Mouse (Mus musculus): Measurements from ENCODE around the gene Dok1. TPM values are rescaled to one million over a fixed set of nuclear protein-coding genes. Genes with fewer than 3 reads are reported as not detected.
A peak's percentile ranks its signal among the peaks of the same experiment; 100 is the strongest.

Dok1 gene
- polyA plus RNA-seq (2016; fragmentation: Nextera tagmentation; extraction: Ambion mirVana) = 8.8 and 9.9 TPM in 2 replicates

DNA sequence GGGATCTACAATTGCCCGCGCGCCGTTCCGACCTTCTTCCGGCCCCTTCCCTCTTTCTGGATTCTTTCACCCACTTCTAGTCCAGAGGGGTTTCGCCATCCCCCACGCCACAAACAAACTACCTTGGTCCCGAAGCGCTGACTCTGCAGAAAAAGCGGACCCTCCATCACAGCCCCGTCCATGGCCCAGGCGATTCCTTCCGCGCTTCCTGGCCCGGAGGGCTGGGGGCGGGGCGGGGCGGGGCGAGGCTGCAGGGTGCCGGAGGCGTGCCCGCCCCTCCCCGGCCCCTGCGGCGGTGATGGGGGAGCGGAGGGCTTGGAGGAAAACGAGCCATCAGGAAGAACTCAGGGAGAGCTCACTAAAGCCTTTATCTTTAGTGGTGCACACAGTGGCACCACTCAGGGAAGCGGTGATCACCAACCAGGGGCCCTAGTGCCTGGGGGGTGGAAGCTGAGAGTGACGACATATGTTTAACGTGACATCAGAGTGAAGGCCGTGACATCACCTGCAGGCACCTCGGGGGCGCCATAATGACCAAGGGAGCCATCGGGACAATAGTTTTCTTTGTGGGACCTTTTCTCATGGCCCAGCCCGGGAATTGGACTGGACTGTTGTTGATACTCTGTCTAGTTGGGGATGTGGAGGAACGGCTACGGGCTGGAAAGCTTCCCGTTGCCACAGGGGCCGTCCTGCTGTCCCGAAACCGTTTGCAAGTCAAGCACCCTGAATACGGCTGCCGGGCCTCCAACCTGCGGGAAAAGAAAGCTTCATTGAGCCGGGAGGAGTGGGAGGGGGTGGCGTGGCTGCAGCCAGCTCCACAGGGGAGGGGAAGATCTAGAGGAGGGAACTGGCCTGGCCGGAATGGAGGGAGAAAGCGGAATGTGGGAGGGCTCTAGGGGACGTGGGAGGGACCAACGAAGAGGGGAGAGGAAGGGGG lies at the start of gene Dok1, which contains the start of gene Loxl3:
TSS of gene Dok1 (minus strand) at position 223 of the 937 bp plus-strand sequence.
TSS of gene Loxl3 (plus strand) at position 925 of the 937 bp plus-strand sequence.
- peaks cover 56% of the 10 kb centered on the region for H3K4me1 ChIP-seq
- WGBS = under 1% methylated on average over 51 of the region's 51 CpGs
- peak within 1 kb of the TSS; percentile 84 for H3K27ac ChIP-seq (replicated peaks)
- H3K4me3 ChIP-seq = peak within 1 kb of the TSS; percentile 60
- H3K27me3 ChIP-seq (ENCODE audit: low read depth, poor library complexity, severe bottlenecking) = peaks cover 92% of the 10 kb centered on the region
- 0 out of 2 replicates have a peak, but pooled peaks cover 5% of the 10 kb centered on the region for H3K36me3 ChIP-seq
- peak; percentile 79 for DNase-seq (ENCODE audit: low spot score)
- H3K9me3 ChIP-seq (replicated peaks) = no peaks in the 10 kb centered on the region

DNA sequence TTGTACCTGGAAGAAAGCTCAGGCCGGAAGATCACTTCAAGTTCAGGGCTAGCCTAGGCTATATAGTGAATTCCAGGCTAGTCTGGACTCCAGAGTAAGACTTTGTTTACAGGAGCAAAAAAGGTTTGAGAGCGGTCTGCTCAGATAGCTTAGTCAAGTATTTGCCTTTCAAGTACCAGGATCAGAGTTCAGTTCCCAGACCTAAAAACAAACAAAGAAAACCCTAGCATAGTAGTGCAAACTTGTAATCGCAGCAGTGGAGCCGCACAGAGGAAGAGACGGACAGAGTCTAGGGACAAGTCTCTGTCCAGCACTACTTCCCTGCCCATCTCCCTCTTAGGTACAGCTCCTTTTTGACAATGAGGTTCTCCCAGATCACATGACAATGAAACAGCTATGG lies 46.9 kb upstream of the Dok1 start:
- no peaks in the 10 kb centered on the region for H3K9me3 ChIP-seq (replicated peaks)
- WGBS = 93% methylated on average over 5 of the region's 5 CpGs
- no peak overlapping the region for H3K27ac ChIP-seq (replicated peaks)
- peaks cover 27% of the 10 kb centered on the region for H3K36me3 ChIP-seq
- DNase-seq (ENCODE audit: low spot score) = no peak
- H3K4me3 ChIP-seq = no peak overlapping the region
- peaks cover 75% of the 10 kb centered on the region for H3K27me3 ChIP-seq (ENCODE audit: low read depth, poor library complexity, severe bottlenecking)
- peaks cover 41% of the 10 kb centered on the region for H3K4me1 ChIP-seq

DNA sequence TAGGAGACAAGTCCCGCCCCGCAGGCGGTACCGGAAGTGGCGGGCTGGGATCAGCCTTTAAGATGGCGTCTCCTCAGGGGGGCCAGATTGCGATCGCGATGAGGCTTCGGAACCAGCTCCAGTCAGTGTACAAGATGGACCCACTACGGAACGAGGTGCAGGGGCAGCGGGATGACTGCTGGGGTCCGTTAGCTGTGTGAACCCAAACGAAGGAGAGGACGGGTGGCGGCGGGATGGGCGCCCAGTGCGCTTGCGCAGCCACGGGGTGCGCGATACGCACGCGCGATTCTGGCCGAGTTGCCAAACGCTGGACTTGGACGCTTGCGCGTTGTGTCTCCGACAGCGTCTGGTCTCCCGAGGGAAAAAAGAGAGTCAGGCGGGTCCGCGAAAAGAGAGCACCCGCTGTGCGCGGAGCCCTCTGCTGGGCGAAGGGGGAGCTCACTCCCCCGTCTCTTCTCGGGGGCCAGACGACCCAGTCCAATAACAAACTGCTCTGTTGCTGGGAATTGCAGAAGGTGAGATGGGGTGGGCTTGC lies 45.1 kb upstream of the Dok1 start:
- Histone ChIP-seq H3K27ac (replicated peaks) (peak overlapping the region; percentile 97), H3K36me3 (peaks cover 27% of the 10 kb centered on the region), H3K9me3 (replicated peaks) (no peaks in the 10 kb centered on the region), H3K27me3 (ENCODE audit: low read depth, poor library complexity, severe bottlenecking) (peaks cover 75% of the 10 kb centered on the region), H3K4me3 (peak overlapping the region; percentile 84), H3K4me1 (peaks cover 28% of the 10 kb centered on the region)
- peak; percentile 99 for DNase-seq (ENCODE audit: low spot score)
- WGBS = under 1% methylated on average over 46 of the region's 46 CpGs

DNA sequence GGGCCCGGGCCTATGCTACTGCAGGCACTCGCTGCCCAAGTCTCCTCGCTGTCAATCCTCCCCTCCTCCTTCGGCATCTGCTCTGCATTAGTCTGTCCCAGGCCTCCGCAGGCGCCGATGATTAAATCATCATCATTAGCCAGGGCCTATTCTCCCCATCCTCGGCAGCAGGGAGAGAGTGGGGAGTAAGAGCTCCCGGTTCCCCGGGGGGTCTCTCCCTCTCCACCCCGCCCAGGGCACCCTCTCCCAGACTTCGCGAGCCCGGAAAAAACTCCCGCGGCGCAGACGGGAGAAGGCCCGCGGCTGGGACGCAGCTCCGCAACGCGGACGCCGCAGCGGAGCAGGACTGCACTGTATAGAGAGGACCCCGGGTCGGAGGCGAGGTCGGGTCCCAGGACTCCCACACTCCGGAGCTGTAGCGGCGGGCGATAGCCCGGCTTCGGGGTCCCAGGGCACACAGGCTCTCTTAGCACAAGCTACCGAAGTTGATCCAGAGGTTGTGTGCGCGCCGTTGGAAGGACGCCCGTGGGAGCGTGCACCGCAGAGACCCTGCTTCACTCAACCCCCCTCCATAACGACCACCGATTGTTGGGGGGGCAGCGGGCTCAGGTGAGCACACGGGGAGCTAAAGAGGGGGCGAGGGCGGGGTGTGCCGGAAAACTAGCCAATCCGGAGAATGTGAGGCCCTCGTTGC lies 44.5 kb upstream of the Dok1 start, which contains the start of gene Pcgf1:
TSS of gene Pcgf1 (plus strand) at position 240 of the 694 bp plus-strand sequence.
- Histone ChIP-seq H3K27me3 (ENCODE audit: low read depth, poor library complexity, severe bottlenecking) (peaks cover 75% of the 10 kb centered on the region), H3K4me3 (peak within 1 kb of the TSS; percentile 84), H3K27ac (replicated peaks) (peak within 1 kb of the TSS; percentile 97), H3K4me1 (peaks cover 24% of the 10 kb centered on the region), H3K36me3 (peaks cover 27% of the 10 kb centered on the region), H3K9me3 (replicated peaks) (no peaks in the 10 kb centered on the region)
- under 1% methylated on average over 54 of the region's 54 CpGs for WGBS
- no peak for DNase-seq (ENCODE audit: low spot score)

DNA sequence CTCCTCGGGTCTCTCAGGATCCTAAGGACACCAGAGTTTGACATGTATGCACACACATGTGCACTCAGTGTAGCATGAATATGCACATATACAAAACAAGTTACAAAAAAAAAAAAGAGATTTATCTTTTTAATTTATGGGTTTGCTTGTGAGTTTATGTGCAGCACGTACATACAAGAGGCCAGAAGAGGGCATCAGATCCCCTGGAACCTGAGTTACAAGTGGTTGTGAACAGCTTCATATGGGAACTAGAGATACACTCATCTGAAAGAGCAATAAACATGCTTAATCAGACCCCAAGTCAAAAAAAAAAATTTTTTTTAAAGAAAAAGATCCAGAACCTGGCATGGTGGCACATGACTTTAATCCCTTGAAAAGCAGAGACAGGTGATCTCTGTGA lies 41.7 kb upstream of the Dok1 start:
- H3K36me3 ChIP-seq = peaks cover 3% of the 10 kb centered on the region
- DNase-seq (ENCODE audit: low spot score) = no peak
- H3K4me1 ChIP-seq = peaks cover 42% of the 10 kb centered on the region
- H3K27ac ChIP-seq (replicated peaks) = no peak overlapping the region
- H3K9me3 ChIP-seq (replicated peaks) = no peaks in the 10 kb centered on the region
- no peak overlapping the region for H3K4me3 ChIP-seq
- peaks cover 77% of the 10 kb centered on the region for H3K27me3 ChIP-seq (ENCODE audit: low read depth, poor library complexity, severe bottlenecking)
- WGBS = 17% methylated on average over 2 of the region's 2 CpGs

DNA sequence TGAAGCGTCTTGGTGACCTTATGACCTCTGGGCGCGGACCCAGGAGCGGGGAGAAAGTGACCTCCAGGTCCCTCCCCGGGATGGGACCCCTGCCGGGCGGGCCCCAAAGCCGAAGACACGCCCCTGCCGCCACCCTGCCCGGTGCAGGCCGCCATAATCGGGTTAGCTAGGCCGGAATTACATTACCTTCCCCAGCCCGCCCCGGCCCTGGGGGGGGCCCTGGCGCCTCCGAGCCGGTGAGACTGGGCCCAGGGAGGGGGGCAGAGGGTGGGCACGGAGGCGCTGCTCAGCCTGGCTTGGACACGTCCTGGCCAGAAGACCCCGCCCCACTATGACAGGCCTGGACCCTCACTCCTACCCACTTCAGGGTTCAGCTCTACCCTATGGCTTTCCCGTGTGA lies 37.9 kb upstream of the Dok1 start:
- Histone ChIP-seq H3K4me3 (peak overlapping the region; percentile 41), H3K9me3 (replicated peaks) (no peaks in the 10 kb centered on the region), H3K27ac (replicated peaks) (no peak overlapping the region), H3K27me3 (ENCODE audit: low read depth, poor library complexity, severe bottlenecking) (peaks cover 100% of the 10 kb centered on the region), H3K4me1 (peaks cover 37% of the 10 kb centered on the region), H3K36me3 (no peaks in the 10 kb centered on the region)
- WGBS = 0% methylated on average over 20 of the region's 24 CpGs
- DNase-seq (ENCODE audit: low spot score) = peak; percentile 43

DNA sequence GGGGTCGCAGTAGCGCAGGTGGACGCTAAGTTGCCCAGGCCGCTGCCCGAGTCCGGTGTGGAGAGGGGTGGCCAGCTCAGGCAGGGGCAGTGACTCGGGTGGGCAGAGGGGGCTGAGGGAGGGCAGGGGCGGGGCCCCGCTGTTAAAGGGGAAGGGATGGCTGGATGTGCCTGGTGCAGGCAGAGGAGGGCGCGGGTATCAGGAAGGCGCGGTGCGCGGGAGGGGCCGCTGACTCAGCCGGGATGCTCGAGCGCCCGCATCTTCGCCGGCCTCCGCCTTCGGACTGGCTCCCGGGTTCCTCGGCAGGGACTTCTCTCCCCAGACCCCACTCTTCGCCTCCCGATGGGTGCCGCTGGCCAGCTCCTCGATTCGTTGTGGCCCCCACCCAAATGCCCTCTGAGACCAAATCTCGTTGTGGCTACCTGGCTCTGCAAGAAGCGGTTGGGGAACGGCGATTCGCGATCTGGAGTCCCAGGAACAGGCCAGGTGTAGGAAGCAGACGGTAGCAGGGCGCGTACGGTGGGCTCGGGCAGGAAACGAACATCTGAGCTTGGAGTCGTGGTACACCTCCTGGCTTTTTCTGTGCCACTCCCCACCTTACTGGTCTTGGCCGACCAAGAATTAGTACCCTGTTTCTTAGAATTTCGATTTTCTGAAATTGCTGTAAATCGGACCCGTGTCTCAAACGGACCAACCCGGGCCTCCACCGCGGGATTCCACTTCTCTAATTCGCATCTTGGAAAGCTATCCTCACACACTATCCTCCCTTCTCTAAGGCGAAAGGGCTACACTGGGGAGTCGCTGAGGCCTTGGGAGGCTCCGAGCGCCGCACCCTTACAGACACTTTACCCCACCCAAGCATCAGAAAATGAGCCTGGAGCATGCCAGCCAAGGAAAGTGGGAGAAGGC lies 37.3 kb upstream of the Dok1 start:
- peaks cover 37% of the 10 kb centered on the region for H3K4me1 ChIP-seq
- peak overlapping the region; percentile 41 for H3K4me3 ChIP-seq
- no peak overlapping the region for H3K27ac ChIP-seq (replicated peaks)
- H3K9me3 ChIP-seq (replicated peaks) = no peaks in the 10 kb centered on the region
- DNase-seq (ENCODE audit: low spot score) = peak; percentile 72
- peaks cover 100% of the 10 kb centered on the region for H3K27me3 ChIP-seq (ENCODE audit: low read depth, poor library complexity, severe bottlenecking)
- WGBS = under 1% methylated on average over 58 of the region's 58 CpGs
- no peaks in the 10 kb centered on the region for H3K36me3 ChIP-seq

DNA sequence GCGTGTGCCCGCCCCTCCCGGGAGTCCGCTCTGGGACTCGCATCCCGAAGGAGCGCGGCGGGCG lies 36.8 kb upstream of the Dok1 start, which contains the start of gene Tlx2:
TSS of gene Tlx2 (minus strand) at position 47 of the 64 bp plus-strand sequence.
- Histone ChIP-seq H3K27ac (replicated peaks) (no peak within 1 kb of the TSS), H3K27me3 (ENCODE audit: low read depth, poor library complexity, severe bottlenecking) (peaks cover 100% of the 10 kb centered on the region), H3K4me3 (peak within 1 kb of the TSS; percentile 41), H3K36me3 (no peaks in the 10 kb centered on the region), H3K4me1 (peaks cover 37% of the 10 kb centered on the region), H3K9me3 (replicated peaks) (no peaks in the 10 kb centered on the region)
- DNase-seq (ENCODE audit: low spot score) = no peak
- 0% methylated on average over 10 of the region's 10 CpGs for WGBS

DNA sequence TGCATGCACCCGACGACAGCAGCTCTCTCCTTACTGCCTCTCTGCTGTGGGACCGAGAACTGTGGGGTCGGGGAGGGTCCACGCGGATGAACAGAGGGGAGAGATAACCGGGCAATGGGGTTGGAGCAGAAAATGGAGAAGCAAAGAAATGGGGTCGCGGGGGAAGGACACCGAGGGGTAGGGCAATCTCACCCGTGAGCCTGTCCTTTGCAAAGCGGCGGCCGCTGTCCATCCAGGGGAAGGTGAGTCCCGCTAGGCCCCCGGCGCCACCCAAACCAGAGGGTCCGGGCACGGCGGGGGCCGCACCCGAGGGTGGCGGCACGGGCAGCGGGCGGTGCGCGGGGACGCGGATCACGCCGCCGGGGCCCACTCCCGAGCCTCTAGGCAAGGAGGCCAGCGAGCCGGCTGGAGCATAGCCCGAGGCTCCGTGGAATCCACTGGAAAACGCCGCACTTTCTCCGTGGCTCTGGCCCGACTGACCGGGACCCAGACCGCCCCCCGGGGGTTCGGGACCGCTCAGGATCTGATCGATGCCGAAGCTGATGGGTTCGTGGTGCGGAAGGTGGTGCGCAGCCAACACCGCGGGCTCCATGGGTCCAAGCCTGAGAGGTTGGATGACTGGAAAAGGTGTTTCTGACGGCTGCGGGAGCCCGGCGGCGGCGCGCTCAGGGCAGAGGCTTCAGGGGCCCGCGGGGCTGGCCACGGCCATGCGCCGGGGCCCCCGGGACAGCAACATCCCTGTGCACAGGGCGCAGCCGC lies 36.4 kb upstream of the Dok1 start:
- peak overlapping the region; percentile 41 for H3K4me3 ChIP-seq
- no peaks in the 10 kb centered on the region for H3K36me3 ChIP-seq
- peaks cover 38% of the 10 kb centered on the region for H3K4me1 ChIP-seq
- H3K27me3 ChIP-seq (ENCODE audit: low read depth, poor library complexity, severe bottlenecking) = peaks cover 100% of the 10 kb centered on the region
- peak; percentile 62 for DNase-seq (ENCODE audit: low spot score)
- H3K27ac ChIP-seq (replicated peaks) = no peak overlapping the region
- no peaks in the 10 kb centered on the region for H3K9me3 ChIP-seq (replicated peaks)
- WGBS = 1% methylated on average over 69 of the region's 69 CpGs

DNA sequence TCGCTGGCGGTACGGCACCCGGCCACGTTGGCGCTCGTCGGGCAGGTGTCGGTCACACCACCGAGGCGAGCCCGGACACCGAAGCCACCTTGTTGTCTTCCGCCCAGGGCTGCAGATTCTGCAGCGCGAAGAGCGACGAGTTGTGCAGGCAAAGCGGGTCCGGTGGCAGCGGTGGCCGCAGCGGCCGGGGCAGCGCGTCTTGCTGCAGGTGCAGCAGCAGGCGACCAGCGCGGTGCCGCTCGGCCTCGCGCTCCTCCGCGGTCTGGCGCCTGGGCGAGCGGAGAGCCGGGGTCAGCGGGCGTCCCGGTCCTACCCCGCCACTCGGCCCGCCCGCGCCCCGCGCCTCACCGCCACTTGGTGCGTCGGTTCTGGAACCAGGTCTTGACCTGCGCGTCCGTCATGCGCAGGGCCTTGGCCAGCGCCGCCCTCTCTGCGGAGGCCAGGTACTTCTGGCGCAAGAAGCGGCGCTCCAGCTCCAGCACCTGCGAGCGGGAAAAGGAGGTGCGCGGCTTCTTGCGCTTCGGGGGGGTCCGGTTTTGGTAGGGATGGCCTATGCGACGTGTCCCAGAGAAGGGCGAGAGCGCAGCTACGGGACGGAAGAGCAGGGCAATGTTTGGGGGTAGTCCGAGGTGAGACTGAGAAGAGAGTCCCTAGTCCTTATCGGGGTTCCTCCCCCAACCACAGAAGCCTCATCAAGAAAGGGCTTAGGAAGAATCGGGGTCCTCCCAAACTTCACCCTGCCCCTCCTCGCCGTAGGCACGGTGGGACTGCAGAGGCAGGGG lies 35.6 kb upstream of the Dok1 start:
- Histone ChIP-seq H3K9me3 (replicated peaks) (no peaks in the 10 kb centered on the region), H3K27me3 (ENCODE audit: low read depth, poor library complexity, severe bottlenecking) (peaks cover 100% of the 10 kb centered on the region), H3K4me1 (peaks cover 42% of the 10 kb centered on the region), H3K27ac (replicated peaks) (no peak overlapping the region), H3K4me3 (peak overlapping the region; percentile 41), H3K36me3 (no peaks in the 10 kb centered on the region)
- DNase-seq (ENCODE audit: low spot score) = peak; percentile 55
- WGBS = under 1% methylated on average over 81 of the region's 81 CpGs

DNA sequence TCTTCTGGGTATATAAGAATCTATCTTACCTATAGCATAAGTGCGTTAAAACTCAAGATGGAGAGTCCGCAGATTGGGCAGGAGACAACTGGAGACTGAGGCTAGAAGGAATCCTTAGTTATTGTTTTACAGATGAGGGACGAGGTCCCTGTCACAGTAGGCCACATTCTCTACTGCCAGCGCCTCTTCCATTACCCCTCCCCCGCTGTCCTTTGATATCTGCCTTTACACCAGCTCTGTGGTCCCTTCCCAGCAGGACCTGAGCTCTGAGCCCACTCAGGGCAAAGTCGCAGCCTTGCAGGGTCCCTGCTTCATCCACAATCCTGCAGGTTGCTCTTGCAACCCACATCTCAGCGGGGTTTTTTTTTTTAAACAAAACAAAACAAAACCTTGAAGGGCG lies 35.0 kb upstream of the Dok1 start:
- Histone ChIP-seq H3K4me1 (peaks cover 42% of the 10 kb centered on the region), H3K36me3 (no peaks in the 10 kb centered on the region), H3K27ac (replicated peaks) (no peak overlapping the region), H3K4me3 (peak overlapping the region; percentile 38; the same call in 1 of the 2 replicates), H3K27me3 (ENCODE audit: low read depth, poor library complexity, severe bottlenecking) (peaks cover 100% of the 10 kb centered on the region), H3K9me3 (replicated peaks) (no peaks in the 10 kb centered on the region)
- no peak for DNase-seq (ENCODE audit: low spot score)
- whole genome bisulfite sequencing = 3% methylated on average over 8 of the region's 8 CpGs
